Mouse (Mus musculus) c-Kit-positive CD71-positive TER-119-positive erythroid progenitor cells, embryonic 14.5 days (primary cell): ENCODE results near the gene Tesc.

Experiments
- DNase-seq: peaks from one replicate; pipeline ENCODE4 v3.0.0-alpha.2; 2013; ENCODE audit warnings: low spot score

Gene Tesc

DNA sequence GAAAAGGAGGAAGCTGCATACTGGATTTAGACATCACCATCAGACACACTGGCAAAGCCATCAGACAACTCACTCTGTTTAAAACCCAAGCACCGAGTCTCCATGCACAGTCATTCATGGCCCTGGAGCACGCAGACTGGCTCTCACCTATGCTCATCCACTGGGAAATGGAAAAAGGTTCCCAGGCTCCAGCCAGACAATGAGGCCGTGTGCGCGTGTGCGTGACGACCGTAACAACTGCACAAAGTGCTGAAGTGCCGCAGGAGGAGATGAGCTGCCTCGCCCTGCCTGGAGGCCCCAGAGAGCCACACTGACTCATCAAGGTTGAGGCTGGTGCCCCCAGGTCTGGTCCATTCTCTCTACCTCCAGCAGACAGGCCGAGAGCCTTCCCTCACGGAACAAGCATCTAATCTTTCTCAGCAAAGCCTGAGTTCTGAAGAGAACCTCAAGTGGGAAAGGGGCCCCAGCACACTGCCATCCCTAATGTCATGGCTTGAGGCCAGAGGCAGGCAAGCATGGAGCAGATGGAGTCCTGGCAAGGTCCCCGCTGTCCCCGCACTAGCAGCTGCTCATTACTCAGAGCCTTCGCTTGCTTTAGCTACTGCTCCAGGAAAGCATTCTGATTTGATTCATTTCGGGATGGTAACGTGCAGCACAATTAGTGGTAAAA, 80.7 kb downstream of the Tesc start:
- DNase-seq, result no peak

DNA sequence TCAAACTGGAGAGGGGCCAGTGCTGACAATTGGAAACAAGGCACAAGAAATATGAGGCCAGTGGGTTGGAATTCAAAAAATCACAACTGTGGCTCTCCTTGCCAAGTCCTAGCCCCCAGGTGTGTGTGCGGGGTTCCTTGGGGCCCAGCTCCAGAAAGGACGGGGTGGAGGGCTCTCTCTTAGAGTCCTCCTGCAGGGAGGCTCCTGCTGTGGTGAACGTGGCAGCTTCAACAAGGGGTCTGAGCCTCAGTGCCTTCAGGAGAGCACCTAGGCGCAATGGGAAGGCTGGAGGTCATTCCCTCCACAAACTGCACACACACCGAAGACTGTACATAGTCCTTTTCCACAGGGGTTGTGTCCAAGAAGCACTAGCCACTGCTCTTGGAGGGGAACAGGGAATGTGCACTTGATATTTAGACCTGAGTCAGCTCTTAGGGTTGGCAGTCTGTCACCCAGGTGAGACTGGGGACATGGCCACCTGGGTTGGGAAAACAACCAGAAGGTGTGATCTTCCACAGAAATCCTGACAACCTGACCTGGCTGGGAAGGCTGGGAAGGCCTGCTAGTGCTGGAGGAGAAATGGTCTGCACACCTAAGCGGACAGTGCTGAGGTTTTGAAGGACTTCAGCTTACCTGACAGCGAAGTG, 81.4 kb downstream of the Tesc start:
- no peak for DNase-seq
